Mouse (Mus musculus) olfactory bulb, adult 2 months (tissue): ENCODE data around the gene Phactr4.

Experiments used
- CTCF ChIP-seq: fragments of 200-500 bp; IDR thresholded peaks from 2 replicates; pipeline ENCODE4 v1.5.1; 2012; ENCODE audit warnings: low read depth, mild to moderate bottlenecking, low read length, moderate library complexity; ENCODE audit not compliant: insufficient read depth
- POLR2A ChIP-seq: fragments of 200-500 bp; IDR thresholded peaks from 2 replicates; pipeline ENCODE4 v1.6.1; 2012; ENCODE audit warnings: mild to moderate bottlenecking, low read depth, low read length, moderate library complexity; ENCODE audit not compliant: insufficient read depth

- no peak for TF ChIP-seq CTCF
- no peak for TF ChIP-seq POLR2A
Measured at GRCm38 (mm10) chr4:132350854-132351253, 71.4 kb downstream of the Phactr4 start.
